Mouse (Mus musculus) thymus, adult 2 months (tissue): ENCODE results near the gene Ankrd39.

Experiments used
- CTCF ChIP-seq: fragments of 200-500 bp; IDR thresholded peaks from 2 replicates; pipeline ENCODE4 v1.5.1; 2012; ENCODE audit warnings: mild to moderate bottlenecking, control low read depth, low read length, moderate library complexity, borderline replicate concordance; ENCODE audit not compliant: control insufficient read depth, poor library complexity, insufficient read depth; ENCODE audit errors: extremely low read depth
- POLR2A ChIP-seq: fragments of 200-500 bp; IDR thresholded peaks from 2 replicates; pipeline ENCODE4 v1.6.1; 2012; ENCODE audit warnings: mild to moderate bottlenecking, low read length, control low read depth, moderate library complexity; ENCODE audit not compliant: control insufficient read depth, poor library complexity, insufficient read depth; ENCODE audit errors: extremely low read depth

DNA sequence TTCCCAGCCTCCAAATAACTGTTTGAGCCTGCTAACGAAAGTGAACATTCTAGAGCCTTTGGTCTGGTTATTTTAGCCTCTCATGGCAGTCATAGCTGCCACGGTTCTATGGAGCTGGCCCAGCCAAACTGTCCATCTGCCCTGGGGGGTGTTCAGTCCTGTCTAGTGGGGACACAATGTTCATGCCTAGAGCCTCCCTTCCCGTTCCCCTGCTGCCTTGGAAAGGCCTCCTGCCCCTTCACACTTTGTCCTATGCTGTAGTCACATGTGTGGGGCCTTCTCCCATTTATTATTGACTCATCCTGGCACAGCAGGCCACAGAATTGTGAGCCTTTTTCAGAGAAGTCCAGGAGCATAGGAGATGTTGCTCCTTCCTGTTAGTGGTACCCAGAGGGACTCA is 29.0 kb downstream of the Ankrd39 start:
- TF ChIP-seq CTCF (no peak), POLR2A (no peak)
